Mouse (Mus musculus): Measurements from ENCODE around the gene Nop10. TPM values are rescaled to one million over a fixed set of nuclear protein-coding genes. Genes with fewer than 3 reads are reported as not detected.
"Not testable (repeated sequence)": the region's sequence is repeated elsewhere in the genome, so short reads cannot be mapped to it uniquely, and the experiment has no call there.

Gene Nop10
- total and polyA plus RNA-seq, 2 experiments from 2014 or later, result 95.5 to 148 TPM

GRCm38 (mm10) chr2:112272909-112273308 is 11.2 kb downstream of the Nop10 start:
- ATAC-seq (ENCODE audit: insufficient read depth, low read depth) (no peak), DNase-seq (ENCODE audit: low spot score) (no peak)
- Histone ChIP-seq H3K4me2 (ENCODE audit: low read depth, low read length) (no peak overlapping the region), H3K9me3 (replicated peaks; ENCODE audit: control insufficient read depth, low read length) (no peaks in the 10 kb centered on the region), H3K4me3 (ENCODE audit: low read depth, low read length) (no peak overlapping the region), H3K4me1 (ENCODE audit: control insufficient read depth, insufficient read depth) (peaks cover 18% of the 10 kb centered on the region), H3K27me3 (ENCODE audit: control insufficient read depth, insufficient read depth, low read length) (no peaks in the 10 kb centered on the region), H3K36me3 (replicated peaks; ENCODE audit: control insufficient read depth, insufficient read depth, low read length) (no peaks in the 10 kb centered on the region), H3K9ac (replicated peaks; ENCODE audit: low read depth, low read length) (no peak overlapping the region), H3K27ac (ENCODE audit: low read depth) (no peak overlapping the region)
- WGBS, result 73% methylated on average over 2 of the region's 2 CpGs
- TF ChIP-seq CTCF (IDR thresholded peaks at IDR 0.05; ENCODE audit: low read depth), result no peak

GRCm38 (mm10) chr2:112273474-112273873 is 11.7 kb downstream of the Nop10 start:
- WGBS, result 65% methylated on average over 6 of the region's 6 CpGs

DNA sequence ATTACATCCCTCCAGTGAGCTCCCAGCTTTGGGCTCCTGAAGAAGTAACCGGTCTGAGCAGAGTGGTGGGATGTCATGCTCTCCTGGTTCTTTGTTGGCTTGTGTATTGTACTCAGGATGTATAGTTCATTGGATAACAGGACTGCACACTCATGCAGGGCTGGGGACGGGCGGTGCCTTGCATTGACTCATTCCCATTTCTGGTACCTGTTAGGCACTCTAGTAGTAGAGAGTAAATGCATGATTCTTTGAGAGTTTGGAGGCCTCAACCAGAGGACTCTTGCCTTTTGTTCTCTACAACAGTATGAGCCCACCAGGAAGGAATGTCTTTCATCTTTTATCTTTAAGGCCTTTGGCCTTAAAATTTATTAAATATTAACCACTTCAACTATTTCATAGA is 15.1 kb downstream of the Nop10 start:
- H3K9me3 ChIP-seq (replicated peaks; ENCODE audit: control insufficient read depth, low read length), result no peaks in the 10 kb centered on the region
- no peak for ATAC-seq (ENCODE audit: insufficient read depth, low read depth)
- no peaks in the 10 kb centered on the region for H3K4me1 ChIP-seq (ENCODE audit: control insufficient read depth, insufficient read depth)
- no peak for DNase-seq (ENCODE audit: low spot score)
- H3K9ac ChIP-seq (replicated peaks; ENCODE audit: low read depth, low read length), result no peak overlapping the region
- H3K4me2 ChIP-seq (ENCODE audit: low read depth, low read length), result no peak overlapping the region
- 87% methylated on average over 3 of the region's 3 CpGs for WGBS
- no peak for TF ChIP-seq CTCF (IDR thresholded peaks at IDR 0.05; ENCODE audit: low read depth)
- TF ChIP-seq EP300 (IDR thresholded peaks at IDR 0.05; ENCODE audit: low read depth), result no peak
- H3K36me3 ChIP-seq (replicated peaks; ENCODE audit: control insufficient read depth, insufficient read depth, low read length), result no peaks in the 10 kb centered on the region
- no peaks in the 10 kb centered on the region for H3K27me3 ChIP-seq (ENCODE audit: control insufficient read depth, insufficient read depth, low read length)
- H3K27ac ChIP-seq (ENCODE audit: low read depth), result no peak overlapping the region
- no peak overlapping the region for H3K4me3 ChIP-seq (ENCODE audit: low read depth, low read length)

More at GRCm38 (mm10) chr2:112273474-112273873, 11.7 kb downstream of the Nop10 start:
- Histone ChIP-seq H3K27me3 (ENCODE audit: control insufficient read depth, insufficient read depth, low read length) (no peaks in the 10 kb centered on the region), H3K36me3 (replicated peaks; ENCODE audit: control insufficient read depth, insufficient read depth, low read length) (no peaks in the 10 kb centered on the region), H3K27ac (ENCODE audit: low read depth) (no peak overlapping the region), H3K4me3 (ENCODE audit: low read depth, low read length) (no peak overlapping the region), H3K9ac (replicated peaks; ENCODE audit: low read depth, low read length) (no peak overlapping the region), H3K4me1 (ENCODE audit: control insufficient read depth, insufficient read depth) (peaks cover 15% of the 10 kb centered on the region), H3K4me2 (ENCODE audit: low read depth, low read length) (no peak overlapping the region), H3K9me3 (replicated peaks; ENCODE audit: control insufficient read depth, low read length) (no peaks in the 10 kb centered on the region)
- TF ChIP-seq EP300 (IDR thresholded peaks at IDR 0.05; ENCODE audit: low read depth) (no peak), CTCF (IDR thresholded peaks at IDR 0.05; ENCODE audit: low read depth) (no peak)
- no peak for ATAC-seq (ENCODE audit: insufficient read depth, low read depth)
- DNase-seq (ENCODE audit: low spot score), result no peak

DNA sequence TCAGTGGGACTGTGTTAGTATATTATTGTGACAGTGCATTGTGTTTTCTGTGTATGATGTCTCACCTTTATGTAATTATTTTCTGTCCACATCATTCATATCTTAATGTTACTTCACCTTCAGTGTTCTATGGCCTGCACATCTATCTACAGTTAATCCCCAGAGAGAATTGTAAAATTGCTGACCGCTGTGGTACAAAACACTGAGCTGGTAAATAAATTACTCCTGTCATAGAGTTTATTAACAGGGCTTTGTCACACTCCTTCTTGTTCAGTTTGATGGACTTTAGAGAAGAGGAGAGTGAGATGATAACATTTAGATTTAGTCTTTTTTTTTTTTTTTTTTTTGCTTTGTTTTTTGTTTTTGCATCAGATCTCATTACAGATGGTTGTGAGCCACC is 21.1 kb downstream of the Nop10 start:
- DNase-seq (ENCODE audit: low spot score) (no peak), ATAC-seq (ENCODE audit: insufficient read depth, low read depth) (no peak)
- H3K27ac ChIP-seq (ENCODE audit: low read depth), result no peak overlapping the region
- no peaks in the 10 kb centered on the region for H3K36me3 ChIP-seq (replicated peaks; ENCODE audit: control insufficient read depth, insufficient read depth, low read length)
- 95% methylated on average over 1 of the region's 1 CpGs for WGBS
- H3K27me3 ChIP-seq (ENCODE audit: control insufficient read depth, insufficient read depth, low read length), result no peaks in the 10 kb centered on the region
- no peak for TF ChIP-seq CTCF (IDR thresholded peaks at IDR 0.05; ENCODE audit: low read depth)
- TF ChIP-seq EP300 (IDR thresholded peaks at IDR 0.05; ENCODE audit: low read depth), result no peak
- H3K4me2 ChIP-seq (ENCODE audit: low read depth, low read length), result no peak overlapping the region
- no peaks in the 10 kb centered on the region for H3K9me3 ChIP-seq (replicated peaks; ENCODE audit: control insufficient read depth, low read length)
- H3K9ac ChIP-seq (replicated peaks; ENCODE audit: low read depth, low read length), result no peak overlapping the region
- no peak overlapping the region for H3K4me3 ChIP-seq (ENCODE audit: low read depth, low read length)
- H3K4me1 ChIP-seq (ENCODE audit: control insufficient read depth, insufficient read depth), result peaks cover 17% of the 10 kb centered on the region

DNA sequence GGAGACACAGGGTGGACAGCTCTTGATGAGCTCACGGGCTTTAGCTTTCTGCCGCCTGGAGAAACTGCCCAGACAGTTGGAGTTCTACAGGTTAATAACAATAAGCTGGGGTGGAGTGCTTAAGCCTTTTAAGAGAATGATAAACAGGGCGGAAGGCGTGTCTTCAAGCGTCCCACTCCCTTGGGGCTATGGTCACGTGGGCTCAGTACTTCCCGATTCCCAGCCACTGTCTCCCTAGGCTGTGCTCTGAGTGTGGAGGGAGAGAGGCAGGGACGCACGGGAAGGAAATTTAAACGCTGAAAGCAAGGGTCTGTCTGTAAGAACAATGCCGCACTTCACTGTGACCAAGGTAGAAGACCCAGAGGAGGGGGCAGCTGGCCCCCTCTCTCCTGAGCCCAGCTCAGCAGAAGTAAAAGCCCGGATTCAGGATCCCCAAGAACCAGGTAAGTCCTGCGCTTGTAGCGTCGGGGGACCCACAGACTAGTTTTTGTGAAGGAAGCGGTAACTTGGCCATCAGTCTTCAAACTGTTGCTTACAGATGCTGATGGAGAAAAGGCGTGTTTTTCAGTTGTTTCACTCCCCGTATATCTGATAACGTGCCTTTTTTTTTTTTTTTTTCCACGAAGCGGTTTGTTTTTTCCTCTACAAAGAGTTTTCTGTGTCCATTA is 22.8 kb downstream of the Nop10 start:
- Histone ChIP-seq H3K4me3 (ENCODE audit: low read depth, low read length) (peak overlapping the region; percentile 60), H3K27me3 (ENCODE audit: control insufficient read depth, insufficient read depth, low read length) (no peaks in the 10 kb centered on the region), H3K36me3 (replicated peaks; ENCODE audit: control insufficient read depth, insufficient read depth, low read length) (no peaks in the 10 kb centered on the region), H3K9me3 (replicated peaks; ENCODE audit: control insufficient read depth, low read length) (no peaks in the 10 kb centered on the region), H3K9ac (replicated peaks; ENCODE audit: low read depth, low read length) (peak overlapping the region; percentile 67), H3K4me1 (ENCODE audit: control insufficient read depth, insufficient read depth) (peaks cover 21% of the 10 kb centered on the region), H3K4me2 (ENCODE audit: low read depth, low read length) (peak overlapping the region; percentile 96), H3K27ac (ENCODE audit: low read depth) (peak overlapping the region; percentile 44)
- DNase-seq (ENCODE audit: low spot score), result peak; percentile 63
- 3% methylated on average over 21 of the region's 21 CpGs for WGBS
- TF ChIP-seq CTCF (IDR thresholded peaks at IDR 0.05; ENCODE audit: low read depth) (no peak), EP300 (IDR thresholded peaks at IDR 0.05; ENCODE audit: low read depth) (no peak)
- ATAC-seq (ENCODE audit: insufficient read depth, low read depth), result peak; percentile 92

GRCm38 (mm10) chr2:112285031-112285390 is 23.3 kb downstream of the Nop10 start:
- no peak overlapping the region for H3K27ac ChIP-seq (ENCODE audit: low read depth)
- peak overlapping the region; percentile 67 for H3K9ac ChIP-seq (replicated peaks; ENCODE audit: low read depth, low read length)
- no peaks in the 10 kb centered on the region for H3K27me3 ChIP-seq (ENCODE audit: control insufficient read depth, insufficient read depth, low read length)
- WGBS, result 58% methylated on average over 6 of the region's 6 CpGs
- ATAC-seq (ENCODE audit: insufficient read depth, low read depth) (no peak), DNase-seq (ENCODE audit: low spot score) (no peak)
- no peaks in the 10 kb centered on the region for H3K9me3 ChIP-seq (replicated peaks; ENCODE audit: control insufficient read depth, low read length)
- H3K4me3 ChIP-seq (ENCODE audit: low read depth, low read length), result peak overlapping the region; percentile 60
- H3K4me1 ChIP-seq (ENCODE audit: control insufficient read depth, insufficient read depth), result peaks cover 22% of the 10 kb centered on the region
- TF ChIP-seq EP300 (IDR thresholded peaks at IDR 0.05; ENCODE audit: low read depth), result no peak
- H3K36me3 ChIP-seq (replicated peaks; ENCODE audit: control insufficient read depth, insufficient read depth, low read length), result no peaks in the 10 kb centered on the region
- peak overlapping the region; percentile 96 for H3K4me2 ChIP-seq (ENCODE audit: low read depth, low read length)

DNA sequence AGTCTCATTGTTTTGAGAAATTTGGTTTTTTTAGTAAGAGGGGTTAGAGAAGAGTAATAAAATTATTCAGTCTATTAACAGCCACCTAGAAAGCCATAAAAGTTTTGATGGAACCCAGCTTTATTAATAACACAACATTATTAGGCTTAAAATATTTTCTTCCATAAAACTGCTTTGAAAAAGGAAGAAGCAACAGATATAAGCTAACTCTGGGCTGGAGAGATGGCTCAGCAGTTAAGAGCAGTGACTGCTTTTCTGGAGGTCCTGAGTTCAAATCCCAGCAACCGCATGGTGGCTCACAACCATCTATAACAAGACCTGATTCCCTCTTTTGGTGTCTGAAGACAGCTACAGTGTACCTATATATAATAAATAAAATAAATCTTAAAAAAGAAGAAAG is 24.3 kb downstream of the Nop10 start:
- H3K36me3 ChIP-seq (replicated peaks; ENCODE audit: control insufficient read depth, insufficient read depth, low read length); DNase-seq (ENCODE audit: low spot score); H3K9me3 ChIP-seq (replicated peaks; ENCODE audit: control insufficient read depth, low read length); ATAC-seq (ENCODE audit: insufficient read depth, low read depth); H3K4me3 ChIP-seq (ENCODE audit: low read depth, low read length); H3K27me3 ChIP-seq (ENCODE audit: control insufficient read depth, insufficient read depth, low read length); H3K4me2 ChIP-seq (ENCODE audit: low read depth, low read length); H3K27ac ChIP-seq (ENCODE audit: low read depth); H3K9ac ChIP-seq (replicated peaks; ENCODE audit: low read depth, low read length): not testable (repeated sequence)
- H3K4me1 ChIP-seq (ENCODE audit: control insufficient read depth, insufficient read depth), result peaks cover 22% of the 10 kb centered on the region
- 100% methylated on average over 1 of the region's 1 CpGs for WGBS
